Mouse (Mus musculus) stomach, postnatal 0 days (tissue): ENCODE measurements around the gene Kcnma1.

ENCODE experiments used
- CTCF ChIP-seq: IDR thresholded peaks from 2 replicates; pipeline ENCODE4 v1.5.1; 2016; ENCODE audit warnings: antibody characterized with exemption, low read depth, mild to moderate bottlenecking, moderate library complexity
- EP300 ChIP-seq: optimal IDR thresholded peaks from 2 replicates; pipeline ENCODE3; 2016; ENCODE audit warnings: antibody characterized with exemption

- TF ChIP-seq CTCF (no peak), EP300 (no peak)
These were observed 242.5 kb downstream of the Kcnma1 start for GRCm38 (mm10) chr14:23771794-23772193.
